Mouse (Mus musculus) bone marrow, adult 2 months (tissue): Measurements from ENCODE around the gene H2-T24.

Experiments
- CTCF ChIP-seq: fragments of 200-500 bp; IDR thresholded peaks from 2 replicates; pipeline ENCODE4 v1.5.1; 2011; ENCODE audit warnings: low read length, control low read depth; ENCODE audit not compliant: control insufficient read depth, insufficient read depth
- POLR2A ChIP-seq: fragments of 200-500 bp; IDR thresholded peaks from 2 replicates; pipeline ENCODE4 v1.6.1; 2011; ENCODE audit warnings: low read depth, mild to moderate bottlenecking, control low read depth, low read length, borderline replicate concordance; ENCODE audit not compliant: control insufficient read depth

- TF ChIP-seq CTCF: no peak
- no peak for TF ChIP-seq POLR2A
Measured at GRCm38 (mm10) chr17:35998545-35999305, 21.6 kb downstream of the H2-T24 start.
